Mouse (Mus musculus): ENCODE results near the gene Prcp. TPM values are rescaled to one million over a fixed set of nuclear protein-coding genes. Genes with fewer than 3 reads are reported as not detected.

Prcp gene
- polyA plus RNA-seq, 1 experiment from 2014 or later = 24.3 TPM

GRCm38 (mm10) chr7:92848246-92848645 is 26.0 kb upstream of the Prcp start:
- Histone ChIP-seq H3K36me3 (ENCODE audit: control insufficient read depth, insufficient read depth, low read length) (no peaks in the 10 kb centered on the region), H3K9me3 (replicated peaks; ENCODE audit: control insufficient read depth, low read length) (no peaks in the 10 kb centered on the region), H3K9ac (ENCODE audit: low read length) (no peak overlapping the region), H3K27me3 (ENCODE audit: control insufficient read depth, insufficient read depth, low read length) (no peaks in the 10 kb centered on the region), H3K4me1 (ENCODE audit: control insufficient read depth, insufficient read depth, low read length) (no peaks in the 10 kb centered on the region), H3K4me3 (replicated peaks; ENCODE audit: low read length) (no peak overlapping the region), H3K27ac (ENCODE audit: low read length) (no peak overlapping the region), H3K4me2 (ENCODE audit: low read depth, low read length) (no peak overlapping the region)
- ATAC-seq (ENCODE audit: insufficient read depth, low FRiP score) = no peak
- 82% methylated on average over 3 of the region's 3 CpGs for WGBS

GRCm38 (mm10) chr7:92866526-92866925 is 7.7 kb upstream of the Prcp start:
- H3K27ac ChIP-seq (ENCODE audit: low read length) = no peak overlapping the region
- ATAC-seq (ENCODE audit: insufficient read depth, low FRiP score) = no peak
- H3K4me3 ChIP-seq (replicated peaks; ENCODE audit: low read length) = no peak overlapping the region
- H3K4me1 ChIP-seq (ENCODE audit: control insufficient read depth, insufficient read depth, low read length) = no peaks in the 10 kb centered on the region
- no peaks in the 10 kb centered on the region for H3K36me3 ChIP-seq (ENCODE audit: control insufficient read depth, insufficient read depth, low read length)
- no peaks in the 10 kb centered on the region for H3K27me3 ChIP-seq (ENCODE audit: control insufficient read depth, insufficient read depth, low read length)
- H3K4me2 ChIP-seq (ENCODE audit: low read depth, low read length) = no peak overlapping the region
- 21% methylated on average over 2 of the region's 2 CpGs for WGBS
- no peaks in the 10 kb centered on the region for H3K9me3 ChIP-seq (replicated peaks; ENCODE audit: control insufficient read depth, low read length)
- H3K9ac ChIP-seq (ENCODE audit: low read length) = no peak overlapping the region

- no peak for ATAC-seq (ENCODE audit: insufficient read depth, low FRiP score)
- Histone ChIP-seq H3K4me2 (ENCODE audit: low read depth, low read length) (no peak overlapping the region), H3K4me3 (replicated peaks; ENCODE audit: low read length) (no peak overlapping the region), H3K27me3 (ENCODE audit: control insufficient read depth, insufficient read depth, low read length) (no peaks in the 10 kb centered on the region), H3K4me1 (ENCODE audit: control insufficient read depth, insufficient read depth, low read length) (peaks cover 7% of the 10 kb centered on the region), H3K36me3 (ENCODE audit: control insufficient read depth, insufficient read depth, low read length) (no peaks in the 10 kb centered on the region), H3K9ac (ENCODE audit: low read length) (no peak overlapping the region), H3K9me3 (replicated peaks; ENCODE audit: control insufficient read depth, low read length) (no peaks in the 10 kb centered on the region), H3K27ac (ENCODE audit: low read length) (no peak overlapping the region)
- 67% methylated on average over 3 of the region's 3 CpGs for WGBS
Measured at GRCm38 (mm10) chr7:92870161-92870560, 4.1 kb upstream of the Prcp start.

- ATAC-seq (ENCODE audit: insufficient read depth, low FRiP score) = no peak
- H3K4me3 ChIP-seq (replicated peaks; ENCODE audit: low read length) = no peak overlapping the region
- H3K27ac ChIP-seq (ENCODE audit: low read length) = no peak overlapping the region
- no peaks in the 10 kb centered on the region for H3K36me3 ChIP-seq (ENCODE audit: control insufficient read depth, insufficient read depth, low read length)
- no peak overlapping the region for H3K9ac ChIP-seq (ENCODE audit: low read length)
- 84% methylated on average over 4 of the region's 4 CpGs for WGBS
- H3K9me3 ChIP-seq (replicated peaks; ENCODE audit: control insufficient read depth, low read length) = no peaks in the 10 kb centered on the region
- H3K4me1 ChIP-seq (ENCODE audit: control insufficient read depth, insufficient read depth, low read length) = peaks cover 16% of the 10 kb centered on the region
- no peaks in the 10 kb centered on the region for H3K27me3 ChIP-seq (ENCODE audit: control insufficient read depth, insufficient read depth, low read length)
- no peak overlapping the region for H3K4me2 ChIP-seq (ENCODE audit: low read depth, low read length)
Measured at GRCm38 (mm10) chr7:92871596-92871995, 2.7 kb upstream of the Prcp start.

GRCm38 (mm10) chr7:92874761-92875408 is 615 bp downstream of the Prcp start:
- peak overlapping the region; percentile 86 for H3K4me2 ChIP-seq (ENCODE audit: low read depth, low read length)
- H3K9ac ChIP-seq (ENCODE audit: low read length) = peak overlapping the region; percentile 76
- ATAC-seq (ENCODE audit: insufficient read depth, low FRiP score) = peak; percentile 91
- peaks cover 18% of the 10 kb centered on the region for H3K4me1 ChIP-seq (ENCODE audit: control insufficient read depth, insufficient read depth, low read length)
- H3K4me3 ChIP-seq (replicated peaks; ENCODE audit: low read length) = peak overlapping the region; percentile 76
- H3K9me3 ChIP-seq (replicated peaks; ENCODE audit: control insufficient read depth, low read length) = no peaks in the 10 kb centered on the region
- no peaks in the 10 kb centered on the region for H3K36me3 ChIP-seq (ENCODE audit: control insufficient read depth, insufficient read depth, low read length)
- H3K27me3 ChIP-seq (ENCODE audit: control insufficient read depth, insufficient read depth, low read length) = no peaks in the 10 kb centered on the region
- H3K27ac ChIP-seq (ENCODE audit: low read length) = peak overlapping the region; percentile 96
- WGBS = under 1% methylated on average over 29 of the region's 29 CpGs

GRCm38 (mm10) chr7:92876066-92876465 is 1.8 kb downstream of the Prcp start:
- ATAC-seq (ENCODE audit: insufficient read depth, low FRiP score) = no peak
- H3K4me3 ChIP-seq (replicated peaks; ENCODE audit: low read length) = peak overlapping the region; percentile 76
- no peak overlapping the region; the same call in 1 of the 2 replicates for H3K9ac ChIP-seq (ENCODE audit: low read length)
- H3K4me2 ChIP-seq (ENCODE audit: low read depth, low read length) = peak overlapping the region; percentile 86
- H3K36me3 ChIP-seq (ENCODE audit: control insufficient read depth, insufficient read depth, low read length) = no peaks in the 10 kb centered on the region
- peak overlapping the region; percentile 54 for H3K27ac ChIP-seq (ENCODE audit: low read length)
- H3K4me1 ChIP-seq (ENCODE audit: control insufficient read depth, insufficient read depth, low read length) = peaks cover 18% of the 10 kb centered on the region
- H3K27me3 ChIP-seq (ENCODE audit: control insufficient read depth, insufficient read depth, low read length) = no peaks in the 10 kb centered on the region
- no peaks in the 10 kb centered on the region for H3K9me3 ChIP-seq (replicated peaks; ENCODE audit: control insufficient read depth, low read length)
- 31% methylated on average over 3 of the region's 3 CpGs for whole genome bisulfite sequencing

GRCm38 (mm10) chr7:92876538-92876937 is 2.3 kb downstream of the Prcp start:
- 24% methylated on average over 7 of the region's 7 CpGs for WGBS
- ATAC-seq (ENCODE audit: insufficient read depth, low FRiP score) = no peak
- Histone ChIP-seq H3K4me2 (ENCODE audit: low read depth, low read length) (peak overlapping the region; percentile 86), H3K36me3 (ENCODE audit: control insufficient read depth, insufficient read depth, low read length) (no peaks in the 10 kb centered on the region), H3K27ac (ENCODE audit: low read length) (peak overlapping the region; percentile 60), H3K27me3 (ENCODE audit: control insufficient read depth, insufficient read depth, low read length) (no peaks in the 10 kb centered on the region), H3K4me3 (replicated peaks; ENCODE audit: low read length) (peak overlapping the region; percentile 39), H3K9me3 (replicated peaks; ENCODE audit: control insufficient read depth, low read length) (no peaks in the 10 kb centered on the region), H3K4me1 (ENCODE audit: control insufficient read depth, insufficient read depth, low read length) (peaks cover 18% of the 10 kb centered on the region), H3K9ac (ENCODE audit: low read length) (peak overlapping the region; percentile 52)

- Histone ChIP-seq H3K4me2 (ENCODE audit: low read depth, low read length) (no peak overlapping the region), H3K9me3 (replicated peaks; ENCODE audit: control insufficient read depth, low read length) (no peaks in the 10 kb centered on the region), H3K4me1 (ENCODE audit: control insufficient read depth, insufficient read depth, low read length) (peaks cover 12% of the 10 kb centered on the region), H3K27me3 (ENCODE audit: control insufficient read depth, insufficient read depth, low read length) (no peaks in the 10 kb centered on the region), H3K4me3 (replicated peaks; ENCODE audit: low read length) (no peak overlapping the region), H3K36me3 (ENCODE audit: control insufficient read depth, insufficient read depth, low read length) (no peaks in the 10 kb centered on the region), H3K9ac (ENCODE audit: low read length) (no peak overlapping the region), H3K27ac (ENCODE audit: low read length) (no peak overlapping the region)
- ATAC-seq (ENCODE audit: insufficient read depth, low FRiP score) = no peak
- WGBS = 74% methylated on average over 7 of the region's 7 CpGs
Measured at GRCm38 (mm10) chr7:92878575-92879285, 4.5 kb downstream of the Prcp start.

- Histone ChIP-seq H3K9me3 (replicated peaks; ENCODE audit: control insufficient read depth, low read length) (no peaks in the 10 kb centered on the region), H3K36me3 (ENCODE audit: control insufficient read depth, insufficient read depth, low read length) (no peaks in the 10 kb centered on the region), H3K27ac (ENCODE audit: low read length) (no peak overlapping the region), H3K4me1 (ENCODE audit: control insufficient read depth, insufficient read depth, low read length) (no peaks in the 10 kb centered on the region), H3K4me3 (replicated peaks; ENCODE audit: low read length) (no peak overlapping the region), H3K27me3 (ENCODE audit: control insufficient read depth, insufficient read depth, low read length) (no peaks in the 10 kb centered on the region), H3K9ac (ENCODE audit: low read length) (no peak overlapping the region), H3K4me2 (ENCODE audit: low read depth, low read length) (no peak overlapping the region)
- ATAC-seq (ENCODE audit: insufficient read depth, low FRiP score) = no peak; the same call in 1 of the 2 replicates
- WGBS = 85% methylated on average over 9 of the region's 9 CpGs
Measured at GRCm38 (mm10) chr7:92883850-92884716, 9.8 kb downstream of the Prcp start.

All from stomach, embryonic 16.5 days (tissue).